16 mouse cellular contexts compared by ENCODE assay signal in genomic region chr3:28060713-28061112, GRCm38 (mm10).
"Had no signal": no experiment of that assay in that cellular context is flagged by ENCODE, and none has a peak within 500 bp of the region (broad histone marks: within the 10 kb centered on the region; RNA-seq: fewer than 3 reads in every experiment).

No protein-coding gene starts in this region.

- H3K4me3 ChIP-seq: midbrain, embryonic 10.5 days; midbrain, embryonic 12.5 days; myocyte; neural tube, embryonic 13.5 days; neural tube, embryonic 15.5 days; stomach, embryonic 15.5 days had no signal

- H3K4me1 ChIP-seq: midbrain, embryonic 10.5 days; midbrain, embryonic 12.5 days; neural tube, embryonic 13.5 days; neural tube, embryonic 15.5 days; stomach, embryonic 15.5 days had no signal

- H3K9ac ChIP-seq: lung, embryonic 14.5 days; midbrain, embryonic 12.5 days; neural tube, embryonic 13.5 days; neural tube, embryonic 15.5 days; stomach, embryonic 15.5 days had no signal

- H3K36me3 ChIP-seq: midbrain, embryonic 10.5 days; midbrain, embryonic 12.5 days; neural tube, embryonic 13.5 days; neural tube, embryonic 15.5 days; stomach, embryonic 15.5 days had no signal

- H3K27me3 ChIP-seq: midbrain, embryonic 12.5 days; neural tube, embryonic 13.5 days; neural tube, embryonic 15.5 days; stomach, embryonic 15.5 days had no signal

- H3K4me2 ChIP-seq: lung, embryonic 14.5 days; midbrain, embryonic 12.5 days; neural tube, embryonic 13.5 days; neural tube, embryonic 15.5 days; stomach, embryonic 15.5 days had no signal

- DNase-seq: lung, adult 18-20 months; lung, embryonic 14.5 days; lung, postnatal 10 days; lung, postnatal 4 days; midbrain, embryonic 14.5 days; right cerebral cortex, postnatal 14 days; thymus, adult 18-20 months; thymus, postnatal 14 days; thymus, postnatal 36 days had no signal

- H3K27ac ChIP-seq: midbrain, embryonic 10.5 days; midbrain, embryonic 12.5 days; neural tube, embryonic 13.5 days; neural tube, embryonic 15.5 days; stomach, embryonic 15.5 days had no signal

- ATAC-seq: midbrain, embryonic 16.5 days had no signal

- H3K9me3 ChIP-seq: midbrain, embryonic 10.5 days; midbrain, embryonic 12.5 days; neural tube, embryonic 13.5 days; neural tube, embryonic 15.5 days; stomach, embryonic 15.5 days had no signal
